ENCODE assay signal across 8 mouse cellular contexts in the genomic region with DNA sequence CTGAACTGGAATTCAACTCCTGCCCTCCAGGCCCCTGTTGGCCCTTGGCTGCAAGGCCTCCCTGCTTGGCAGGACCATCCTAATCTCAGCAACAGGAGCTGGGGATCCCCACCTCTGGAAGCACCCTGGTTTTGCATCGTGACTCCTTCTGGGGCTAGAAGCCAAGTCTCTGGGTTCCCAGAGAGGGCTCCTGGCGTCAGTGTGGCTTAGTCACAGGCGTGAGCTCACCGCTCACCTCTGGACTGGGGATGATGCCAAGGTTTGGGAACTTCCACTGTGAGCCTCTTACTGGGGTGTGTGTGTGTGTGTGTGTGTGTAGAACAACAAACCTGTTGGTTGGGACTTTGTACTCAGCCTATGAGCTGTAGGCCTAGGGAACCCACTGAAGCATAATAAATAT. TPM values are rescaled to one million over a fixed set of nuclear protein-coding genes. Genes with fewer than 3 reads are reported as not detected.
DNase-seq lines count a peak whose midpoint lies in the region; ATAC-seq and TF ChIP-seq lines count a peak whose summit lies in the region.

No protein-coding gene starts in this region.

- no peak overlapping the region for H3K4me2 ChIP-seq in intestine, embryonic 15.5 days (replicated peaks)
- no peak overlapping the region for H3K4me2 ChIP-seq in lung, embryonic 15.5 days

- H3K4me3 ChIP-seq in intestine, embryonic 15.5 days (replicated peaks) = no peak overlapping the region
- no peak overlapping the region for H3K4me3 ChIP-seq in lung, embryonic 15.5 days
- H3K4me3 ChIP-seq in layer of hippocampus, adult 2 months = no peak overlapping the region

- no peaks in the 10 kb centered on the region for H3K9me3 ChIP-seq in intestine, embryonic 15.5 days
- no peaks in the 10 kb centered on the region for H3K9me3 ChIP-seq in lung, embryonic 15.5 days

- peak; percentile 78 for DNase-seq in gastrocnemius, adult 18-20 months (ENCODE audit: low spot score)
- no peak for DNase-seq in gastrocnemius, postnatal 14 days
- DNase-seq in brain, adult 2 months (ENCODE audit: low read depth, low spot score) = peak; percentile 57
- DNase-seq in spleen, adult 18-20 months = no peak
- no peak for DNase-seq in layer of hippocampus, adult 2 months (ENCODE audit: low spot score in 2 of 2)
- no peak for DNase-seq in neural tube, embryonic 10.5 days (ENCODE audit: extremely low spot score, low spot score)

- no peaks in the 10 kb centered on the region for H3K36me3 ChIP-seq in intestine, embryonic 15.5 days
- H3K36me3 ChIP-seq in lung, embryonic 15.5 days = no peaks in the 10 kb centered on the region

- no peak overlapping the region for H3K27ac ChIP-seq in intestine, embryonic 15.5 days
- 0 out of 2 replicates have a peak overlapping the region, but pooled peaks have one; percentile 12 for H3K27ac ChIP-seq in lung, embryonic 15.5 days
- H3K27ac ChIP-seq in layer of hippocampus, adult 2 months = no peak overlapping the region

- TF ChIP-seq CTCF in layer of hippocampus, adult 2 months (conservative IDR thresholded peaks at IDR 0.05) = no peak

- ATAC-seq in intestine, embryonic 15.5 days = peak; percentile 24; the same call in 1 of the 2 replicates
- no peak for ATAC-seq in lung, embryonic 15.5 days (ENCODE audit: borderline replicate concordance, extremely low read depth, low FRiP score, low TSS enrichment)

- H3K27me3 ChIP-seq in intestine, embryonic 15.5 days (replicated peaks) = no peaks in the 10 kb centered on the region
- H3K27me3 ChIP-seq in lung, embryonic 15.5 days = no peaks in the 10 kb centered on the region

- 64% methylated on average over 4 of the region's 4 CpGs for WGBS in intestine, embryonic 15.5 days
- WGBS in lung, embryonic 15.5 days = 51% methylated on average over 4 of the region's 4 CpGs

- H3K4me1 ChIP-seq in intestine, embryonic 15.5 days (replicated peaks) = peaks cover 19% of the 10 kb centered on the region; the same call in 1 of the 2 replicates
- H3K4me1 ChIP-seq in lung, embryonic 15.5 days = peaks cover 73% of the 10 kb centered on the region

- no peak overlapping the region for H3K9ac ChIP-seq in intestine, embryonic 15.5 days
- no peak overlapping the region for H3K9ac ChIP-seq in lung, embryonic 15.5 days

- intact Hi-C loops in gastrocnemius, postnatal 14 days (cut with DNase I; ENCODE audit: low total_unique reads) = no loop called here

RNA-seq across cellular contexts. Expression of a gene that starts 31.7 kb away (rescaled TPM):
- 10 to 100 TPM; 41.7 to 46.3 TPM for total RNA-seq in gastrocnemius, adult 18-20 months (2021)
- 10 to 100 TPM; 42.8 to 46.3 TPM for total RNA-seq in gastrocnemius, postnatal 14 days (2021)
- polyA plus RNA-seq in intestine, embryonic 15.5 days (2015; fragmentation: Nextera tagmentation; extraction: Ambion mirVana) = 52.7 and 54.9 TPM in 2 replicates
- polyA plus RNA-seq in lung, embryonic 15.5 days (2015; fragmentation: Nextera tagmentation; extraction: Ambion mirVana) = 54.2 and 60.2 TPM in 2 replicates
- total RNA-seq in layer of hippocampus, adult 2 months (2021) = 100 to 1,000 TPM in 1 of 2 experiments, 10 to 100 TPM in 1; 96.3 to 103 TPM

Comparison
In these comparisons a context has a peak if more than half of its experiments do, and no peak if none do; other contexts are left out.
1. DNase-seq: peak in gastrocnemius, adult 18-20 months (single experiment) and brain, adult 2 months (single experiment); none in gastrocnemius, postnatal 14 days (single experiment), spleen, adult 18-20 months (0 of 2), layer of hippocampus, adult 2 months (0 of 2) and neural tube, embryonic 10.5 days (single experiment).